Mouse (Mus musculus) urinary bladder, postnatal 10 days (tissue): ENCODE data around the gene Fgd2.

Experiments used
- DNase-seq: peaks from one replicate; pipeline ENCODE4 v3.0.0; 2022; ENCODE audit warnings: low spot score

Fgd2 gene

GRCm38 (mm10) chr17:29423991-29424390 lies 63.3 kb downstream of the Fgd2 start:
- no peak for DNase-seq

GRCm38 (mm10) chr17:29425345-29425744 lies 64.6 kb downstream of the Fgd2 start:
- no peak for DNase-seq

GRCm38 (mm10) chr17:29428213-29428612 lies 67.5 kb downstream of the Fgd2 start:
- no peak for DNase-seq

- DNase-seq: no peak
These were observed 68.1 kb downstream of the Fgd2 start for GRCm38 (mm10) chr17:29428826-29429225.
